Mouse (Mus musculus) small intestine, adult 2 months (tissue): Measurements from ENCODE around the gene Eif4a1.
A peak's percentile ranks its signal among the peaks of the same experiment; 100 is the strongest.

Experiments used
- CTCF ChIP-seq: fragments of 200-500 bp; IDR thresholded peaks from 2 replicates; pipeline ENCODE4 v1.5.1; 2012; ENCODE audit warnings: low read depth, mild to moderate bottlenecking, control low read depth, inconsistent platforms, low read length, moderate library complexity, mixed read lengths; ENCODE audit not compliant: insufficient replicate concordance, insufficient read length; ENCODE audit errors: extremely low read depth
- POLR2A ChIP-seq: fragments of 200-500 bp; IDR thresholded peaks from 2 replicates; pipeline ENCODE4 v1.6.1; 2012; ENCODE audit warnings: low read depth, mild to moderate bottlenecking, control low read depth, inconsistent platforms, low read length, moderate library complexity

GRCm38 (mm10) chr11:69632284-69633089 is 39.7 kb downstream of the Eif4a1 start, which contains the start of gene Fxr2:
- TF ChIP-seq CTCF (peak; percentile 84), POLR2A (peak; percentile 55)
